ENCODE assay signal across 8 mouse cellular contexts in the genomic region with DNA sequence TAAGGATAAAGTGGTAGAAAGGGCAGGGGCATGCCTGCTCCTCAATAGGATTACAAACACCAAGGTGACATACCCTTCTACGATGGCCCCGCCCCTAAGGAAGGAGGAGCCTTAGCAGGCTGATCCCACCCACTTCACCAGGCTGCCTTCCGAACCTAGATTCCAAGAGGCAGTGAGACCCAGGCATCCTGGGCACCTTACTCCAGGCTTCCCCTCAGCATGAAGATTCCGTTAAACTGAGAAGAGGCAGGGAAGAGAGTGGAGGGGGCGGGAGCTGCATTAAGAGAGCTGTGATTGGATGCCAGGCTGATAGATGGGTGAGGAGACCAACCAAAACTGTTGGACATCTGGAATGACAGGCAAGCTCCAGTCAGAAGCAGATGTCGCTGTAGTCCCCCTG.
DNase-seq lines count a peak whose midpoint lies in the region; ATAC-seq lines count a peak whose summit lies in the region.

No protein-coding gene starts in this region.

- ATAC-seq in hindbrain, embryonic 16.5 days: peak; percentile 87
- ATAC-seq in activated CD4-positive, CD25-positive, alpha-beta regulatory T cell, adult 4 months: no peak

- peak; percentile 46 to 57 for DNase-seq in adrenal gland, adult 18-20 months (ENCODE audit: low spot score in 2 of 2)
- DNase-seq in cerebellum, postnatal 25 days: peak; percentile 32 to 35
- peak; percentile 65 to 87 for DNase-seq in frontal cortex, postnatal 36 days (ENCODE audit: low spot score in 2 of 2)
- peak; percentile 70 to 71 for DNase-seq in layer of hippocampus, postnatal 25 days (ENCODE audit: extremely low spot score in 1 of 2, low spot score in 1 of 2)
- DNase-seq in lung, postnatal 4 days: peak; percentile 67 to 73
- peak; percentile 72 for DNase-seq in right cerebral cortex, postnatal 25 days

- peak overlapping the region; percentile 51 for H3K4me2 ChIP-seq in hindbrain, embryonic 16.5 days (ENCODE audit: low read length)

- H3K9me3 ChIP-seq in hindbrain, embryonic 16.5 days (ENCODE audit: control insufficient read depth, low read length): no peaks in the 10 kb centered on the region

- H3K36me3 ChIP-seq in hindbrain, embryonic 16.5 days (ENCODE audit: control insufficient read depth, insufficient read depth, low read length): no peaks in the 10 kb centered on the region

- peak overlapping the region; percentile 76 for H3K27ac ChIP-seq in hindbrain, embryonic 16.5 days (ENCODE audit: low read depth, low read length)

- peaks cover 29% of the 10 kb centered on the region for H3K4me1 ChIP-seq in hindbrain, embryonic 16.5 days (ENCODE audit: control insufficient read depth, insufficient read depth, low read depth, low read length)

- H3K27me3 ChIP-seq in hindbrain, embryonic 16.5 days (replicated peaks; ENCODE audit: control insufficient read depth, insufficient read depth, low read length): no peaks in the 10 kb centered on the region; the same call in 1 of the 2 replicates

- H3K4me3 ChIP-seq in hindbrain, embryonic 16.5 days (ENCODE audit: low read length): peak overlapping the region; percentile 31

- WGBS in hindbrain, embryonic 16.5 days: 2% methylated on average over 6 of the region's 6 CpGs

- peak overlapping the region; percentile 51 for H3K9ac ChIP-seq in hindbrain, embryonic 16.5 days (ENCODE audit: low read depth, low read length)
